Mouse (Mus musculus) lung, postnatal 0 days (tissue): ENCODE data around the gene Laptm5.

Experiments used
- CTCF ChIP-seq: IDR thresholded peaks from 2 replicates; pipeline ENCODE4 v1.5.1; 2016; ENCODE audit warnings: antibody characterized with exemption, mild to moderate bottlenecking
- EP300 ChIP-seq: IDR thresholded peaks from 2 replicates; pipeline ENCODE4 v1.6.1; 2016; ENCODE audit warnings: antibody characterized with exemption, mild to moderate bottlenecking, control low read depth

DNA sequence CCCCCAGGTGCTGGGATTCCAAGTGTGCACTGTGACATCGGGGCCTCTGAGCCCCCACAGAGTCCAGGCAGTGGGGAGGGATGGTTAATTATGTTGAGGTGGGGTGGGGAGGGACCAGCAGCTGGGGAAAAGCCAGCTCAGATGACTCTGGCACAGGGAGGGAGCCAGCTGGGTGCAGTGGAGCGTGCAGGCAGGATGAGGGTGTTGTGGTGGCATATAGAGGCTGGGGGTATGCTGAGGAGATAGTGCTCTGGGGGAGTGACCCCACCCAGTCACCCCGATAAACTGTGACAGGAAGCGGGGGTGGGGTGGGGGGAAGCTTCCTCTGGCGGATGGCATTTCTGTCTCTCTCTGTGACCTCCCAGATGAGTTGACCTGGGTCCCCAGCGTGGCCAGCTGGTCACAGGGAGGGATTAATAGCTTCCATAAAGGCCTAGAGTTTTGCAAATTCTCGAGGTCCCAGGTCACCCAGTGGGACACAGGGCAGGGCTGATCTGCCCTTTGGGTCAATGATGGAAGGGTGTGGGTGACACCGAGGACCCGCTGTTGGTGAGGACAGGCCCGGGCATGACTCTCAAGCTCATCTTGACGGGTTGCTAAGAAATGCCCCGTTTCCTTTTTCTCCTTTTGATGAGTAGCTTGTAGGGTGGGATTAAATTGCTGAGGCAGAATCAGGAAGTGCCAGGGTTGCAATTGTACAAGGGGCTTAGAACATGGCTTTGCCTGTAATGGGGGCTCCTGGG is 8.2 kb downstream of the Laptm5 start:
- TF ChIP-seq CTCF (no peak), EP300 (no peak)
